Mouse (Mus musculus) frontal cortex, postnatal 14 days (tissue): Measurements from ENCODE around the gene Plac1.
"Not testable (repeated sequence)": the region's sequence is repeated elsewhere in the genome, so short reads cannot be mapped to it uniquely, and the experiment has no call there.

Experiments used
- DNase-seq, 2 experiments: peaks; one replicate each; pipeline ENCODE4 v3.0.0; 2022; ENCODE audit warnings: low spot score in 2 of 2

Gene Plac1

GRCm38 (mm10) chrX:53240011-53240410 is at the start of gene Plac1:
Plac1 (minus strand) TSS chrX:53240111.
- no peak for DNase-seq

- DNase-seq: no peak
Observed at GRCm38 (mm10) chrX:53287924-53288323, 48.0 kb upstream of the Plac1 start.

GRCm38 (mm10) chrX:53273124-53273523 is 33.2 kb upstream of the Plac1 start, which contains the start of gene Fam122c:
Fam122c (plus strand) TSS chrX:53273424.
- DNase-seq: no peak

- not testable (repeated sequence) for DNase-seq
Observed at GRCm38 (mm10) chrX:53271628-53272027, 31.7 kb upstream of the Plac1 start.

- DNase-seq: no peak
Observed at GRCm38 (mm10) chrX:53270063-53270432, 30.1 kb upstream of the Plac1 start.

GRCm38 (mm10) chrX:53269289-53270062 is 29.6 kb upstream of the Plac1 start, which contains the start of gene Fam122b:
Fam122b (minus strand) TSS chrX:53269805.
- DNase-seq: peak; percentile 84

GRCm38 (mm10) chrX:53268856-53269255 is 28.9 kb upstream of the Plac1 start:
- peak; percentile 14 to 21 for DNase-seq

- DNase-seq: no peak
Observed at GRCm38 (mm10) chrX:53266186-53266585, 26.3 kb upstream of the Plac1 start.

GRCm38 (mm10) chrX:53255195-53255594 is 15.3 kb upstream of the Plac1 start:
- no peak for DNase-seq

GRCm38 (mm10) chrX:53237971-53238370 is 1.9 kb downstream of the Plac1 start:
- DNase-seq: no peak

GRCm38 (mm10) chrX:53236404-53236803 is 3.5 kb downstream of the Plac1 start:
- no peak for DNase-seq

- DNase-seq: no peak
Observed at GRCm38 (mm10) chrX:53233689-53234088, 6.2 kb downstream of the Plac1 start.

- DNase-seq: no peak
Observed at GRCm38 (mm10) chrX:53231965-53232364, 7.9 kb downstream of the Plac1 start.

- DNase-seq: no peak
Observed at GRCm38 (mm10) chrX:53224353-53224944, 15.5 kb downstream of the Plac1 start.

- no peak for DNase-seq
Observed at GRCm38 (mm10) chrX:53220855-53221254, 19.1 kb downstream of the Plac1 start.

GRCm38 (mm10) chrX:53214557-53215229 is 25.2 kb downstream of the Plac1 start:
- DNase-seq: no peak

- no peak for DNase-seq
Observed at GRCm38 (mm10) chrX:53213838-53214237, 26.1 kb downstream of the Plac1 start.

GRCm38 (mm10) chrX:53212485-53212884 is 27.4 kb downstream of the Plac1 start:
- DNase-seq: no peak

- DNase-seq: peak; percentile 22 to 25
Observed at GRCm38 (mm10) chrX:53211756-53212483, 28.0 kb downstream of the Plac1 start.

GRCm38 (mm10) chrX:53209431-53209830 is 30.5 kb downstream of the Plac1 start:
- DNase-seq: no peak

- no peak for DNase-seq
Observed at GRCm38 (mm10) chrX:53204690-53205311, 35.1 kb downstream of the Plac1 start.

- DNase-seq: no peak
Observed at GRCm38 (mm10) chrX:53201616-53202015, 38.3 kb downstream of the Plac1 start.
